Mouse (Mus musculus): ENCODE results near the gene Ly86. TPM values are rescaled to one million over a fixed set of nuclear protein-coding genes. Genes with fewer than 3 reads are reported as not detected.

The Ly86 gene
- 9.8 and 10.7 TPM in 2 replicates for polyA plus RNA-seq (2015; fragmentation: Nextera tagmentation; extraction: Ambion mirVana)

GRCm38 (mm10) chr13:37344909-37345772, at the start of gene Ly86:
Gene Ly86, plus strand, starts transcription at chr13:37345208.
- 92% methylated on average over 28 of the region's 28 CpGs for WGBS
- Histone ChIP-seq H3K36me3 (no peaks in the 10 kb centered on the region), H3K4me3 (replicated peaks) (no peak within 1 kb of the TSS), H3K27ac (replicated peaks) (no peak within 1 kb of the TSS), H3K4me1 (no peaks in the 10 kb centered on the region), H3K27me3 (replicated peaks) (no peaks in the 10 kb centered on the region), H3K4me2 (no peak within 1 kb of the TSS), H3K9me3 (replicated peaks) (no peaks in the 10 kb centered on the region), H3K9ac (replicated peaks) (no peak within 1 kb of the TSS)
- no peak for ATAC-seq (ENCODE audit: low FRiP score)

- WGBS, result 65% methylated on average over 5 of the region's 5 CpGs
- no peak for ATAC-seq (ENCODE audit: low FRiP score)
- no peak overlapping the region for H3K27ac ChIP-seq (replicated peaks)
- no peaks in the 10 kb centered on the region for H3K36me3 ChIP-seq
- H3K9me3 ChIP-seq (replicated peaks), result no peaks in the 10 kb centered on the region
- no peak overlapping the region for H3K4me3 ChIP-seq (replicated peaks)
- no peak overlapping the region for H3K4me2 ChIP-seq
- H3K4me1 ChIP-seq, result no peaks in the 10 kb centered on the region
- H3K27me3 ChIP-seq (replicated peaks), result no peaks in the 10 kb centered on the region
- no peak overlapping the region for H3K9ac ChIP-seq (replicated peaks)
These were observed 47.1 kb upstream of the Ly86 start for GRCm38 (mm10) chr13:37297886-37298285.

GRCm38 (mm10) chr13:37298856-37299255, 46.2 kb upstream of the Ly86 start:
- no peak for ATAC-seq (ENCODE audit: low FRiP score)
- no peaks in the 10 kb centered on the region for H3K9me3 ChIP-seq (replicated peaks)
- H3K4me1 ChIP-seq, result no peaks in the 10 kb centered on the region
- H3K9ac ChIP-seq (replicated peaks), result no peak overlapping the region
- no peak overlapping the region for H3K4me2 ChIP-seq
- 63% methylated on average over 1 of the region's 1 CpGs for WGBS
- H3K36me3 ChIP-seq, result no peaks in the 10 kb centered on the region
- H3K27ac ChIP-seq (replicated peaks), result no peak overlapping the region
- H3K4me3 ChIP-seq (replicated peaks), result no peak overlapping the region
- H3K27me3 ChIP-seq (replicated peaks), result no peaks in the 10 kb centered on the region

GRCm38 (mm10) chr13:37302877-37303276, 42.1 kb upstream of the Ly86 start:
- no peaks in the 10 kb centered on the region for H3K9me3 ChIP-seq (replicated peaks)
- no peaks in the 10 kb centered on the region for H3K4me1 ChIP-seq
- no peaks in the 10 kb centered on the region for H3K27me3 ChIP-seq (replicated peaks)
- WGBS, result 53% methylated on average over 5 of the region's 5 CpGs
- no peak overlapping the region for H3K27ac ChIP-seq (replicated peaks)
- H3K36me3 ChIP-seq, result no peaks in the 10 kb centered on the region
- no peak overlapping the region for H3K4me3 ChIP-seq (replicated peaks)
- no peak overlapping the region for H3K9ac ChIP-seq (replicated peaks)
- no peak overlapping the region for H3K4me2 ChIP-seq
- ATAC-seq (ENCODE audit: low FRiP score), result no peak

- H3K27ac ChIP-seq (replicated peaks), result no peak overlapping the region
- no peak overlapping the region for H3K4me2 ChIP-seq
- H3K27me3 ChIP-seq (replicated peaks), result no peaks in the 10 kb centered on the region
- no peaks in the 10 kb centered on the region for H3K9me3 ChIP-seq (replicated peaks)
- no peaks in the 10 kb centered on the region for H3K36me3 ChIP-seq
- no peak overlapping the region for H3K4me3 ChIP-seq (replicated peaks)
- peaks cover 16% of the 10 kb centered on the region for H3K4me1 ChIP-seq
- H3K9ac ChIP-seq (replicated peaks), result no peak overlapping the region
- WGBS, result 84% methylated on average over 4 of the region's 4 CpGs
- no peak for ATAC-seq (ENCODE audit: low FRiP score)
These were observed 37.0 kb upstream of the Ly86 start for GRCm38 (mm10) chr13:37308006-37308405.

GRCm38 (mm10) chr13:37309296-37309695, 35.7 kb upstream of the Ly86 start:
- no peak for ATAC-seq (ENCODE audit: low FRiP score)
- Histone ChIP-seq H3K9ac (replicated peaks) (no peak overlapping the region), H3K27ac (replicated peaks) (no peak overlapping the region), H3K36me3 (no peaks in the 10 kb centered on the region), H3K9me3 (replicated peaks) (no peaks in the 10 kb centered on the region), H3K4me3 (replicated peaks) (no peak overlapping the region), H3K4me1 (peaks cover 19% of the 10 kb centered on the region), H3K27me3 (replicated peaks) (no peaks in the 10 kb centered on the region), H3K4me2 (no peak overlapping the region)
- WGBS, result 82% methylated on average over 5 of the region's 5 CpGs

- H3K27ac ChIP-seq (replicated peaks), result no peak overlapping the region
- 59% methylated on average over 8 of the region's 8 CpGs for WGBS
- no peak for ATAC-seq (ENCODE audit: low FRiP score)
These were observed 34.7 kb upstream of the Ly86 start for GRCm38 (mm10) chr13:37310331-37310730.

GRCm38 (mm10) chr13:37311555-37312221, 33.3 kb upstream of the Ly86 start:
- Histone ChIP-seq H3K36me3 (no peaks in the 10 kb centered on the region), H3K4me3 (replicated peaks) (peak overlapping the region; percentile 36; the same call in 1 of the 2 replicates), H3K4me2 (peak overlapping the region; percentile 78), H3K9me3 (replicated peaks) (no peaks in the 10 kb centered on the region), H3K27me3 (replicated peaks) (no peaks in the 10 kb centered on the region), H3K4me1 (peaks cover 19% of the 10 kb centered on the region), H3K9ac (replicated peaks) (peak overlapping the region; percentile 42), H3K27ac (replicated peaks) (peak overlapping the region; percentile 80)
- ATAC-seq (ENCODE audit: low FRiP score), result peak; percentile 43
- 14% methylated on average over 27 of the region's 27 CpGs for WGBS

More at GRCm38 (mm10) chr13:37310331-37310730, 34.7 kb upstream of the Ly86 start:
- no peak overlapping the region for H3K4me2 ChIP-seq
- no peaks in the 10 kb centered on the region for H3K36me3 ChIP-seq
- H3K27me3 ChIP-seq (replicated peaks), result no peaks in the 10 kb centered on the region
- peaks cover 19% of the 10 kb centered on the region for H3K4me1 ChIP-seq
- no peak overlapping the region for H3K4me3 ChIP-seq (replicated peaks)
- H3K9me3 ChIP-seq (replicated peaks), result no peaks in the 10 kb centered on the region
- H3K9ac ChIP-seq (replicated peaks), result no peak overlapping the region

- H3K9me3 ChIP-seq (replicated peaks), result no peaks in the 10 kb centered on the region
- no peaks in the 10 kb centered on the region for H3K36me3 ChIP-seq
- peak; percentile 97 for ATAC-seq (ENCODE audit: low FRiP score)
- peak overlapping the region; percentile 78 for H3K4me2 ChIP-seq
- H3K4me3 ChIP-seq (replicated peaks), result peak overlapping the region; percentile 36
- no peaks in the 10 kb centered on the region for H3K27me3 ChIP-seq (replicated peaks)
- H3K4me1 ChIP-seq, result peaks cover 19% of the 10 kb centered on the region
- peak overlapping the region; percentile 42 for H3K9ac ChIP-seq (replicated peaks)
- WGBS, result 0% methylated on average over 25 of the region's 25 CpGs
- peak overlapping the region; percentile 80 for H3K27ac ChIP-seq (replicated peaks)
These were observed 32.6 kb upstream of the Ly86 start for GRCm38 (mm10) chr13:37312222-37312928.

- H3K4me1 ChIP-seq, result peaks cover 19% of the 10 kb centered on the region
- no peak overlapping the region for H3K9ac ChIP-seq (replicated peaks)
- no peaks in the 10 kb centered on the region for H3K36me3 ChIP-seq
- ATAC-seq (ENCODE audit: low FRiP score), result peak; percentile 29
- WGBS, result 27% methylated on average over 4 of the region's 4 CpGs
- peak overlapping the region; percentile 78 for H3K4me2 ChIP-seq
- no peaks in the 10 kb centered on the region for H3K9me3 ChIP-seq (replicated peaks)
- H3K27me3 ChIP-seq (replicated peaks), result no peaks in the 10 kb centered on the region
- H3K27ac ChIP-seq (replicated peaks), result no peak overlapping the region
- no peak overlapping the region for H3K4me3 ChIP-seq (replicated peaks)
These were observed 32.1 kb upstream of the Ly86 start for GRCm38 (mm10) chr13:37312951-37313350.

GRCm38 (mm10) chr13:37325504-37325903, 19.5 kb upstream of the Ly86 start:
- H3K36me3 ChIP-seq, result no peaks in the 10 kb centered on the region
- no peak for ATAC-seq (ENCODE audit: low FRiP score)
- no peak overlapping the region for H3K4me2 ChIP-seq
- H3K9ac ChIP-seq (replicated peaks), result no peak overlapping the region
- no peaks in the 10 kb centered on the region for H3K4me1 ChIP-seq
- 89% methylated on average over 3 of the region's 3 CpGs for WGBS
- H3K27me3 ChIP-seq (replicated peaks), result no peaks in the 10 kb centered on the region
- no peaks in the 10 kb centered on the region for H3K9me3 ChIP-seq (replicated peaks)
- no peak overlapping the region for H3K4me3 ChIP-seq (replicated peaks)
- no peak overlapping the region for H3K27ac ChIP-seq (replicated peaks)

Data from neural tube, embryonic 15.5 days (tissue).